Comparison of ENCODE assay signal across 21 mouse cellular contexts in the genomic region with DNA sequence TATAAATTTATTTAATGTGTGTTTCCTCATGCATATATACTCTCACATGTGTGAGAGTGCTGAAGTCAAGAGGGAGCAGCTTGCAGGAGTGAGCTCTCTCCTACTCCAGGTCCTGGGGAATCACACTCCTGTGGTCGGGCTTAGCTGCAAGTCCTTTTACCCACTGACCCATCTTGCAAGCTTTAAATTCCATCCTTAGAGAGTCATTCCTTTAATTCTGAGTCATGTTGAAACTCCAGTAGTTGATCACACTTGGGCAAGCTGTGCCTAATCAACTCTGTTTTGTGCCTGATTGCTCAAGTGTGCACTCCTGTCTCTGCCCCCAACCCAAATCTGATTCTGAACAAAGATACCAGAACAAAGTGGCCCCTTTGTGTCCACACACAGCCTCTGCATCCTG.
"Had no signal": no experiment of that assay in that cellular context is flagged by ENCODE, and none has a peak within 500 bp of the region (broad histone marks: within the 10 kb centered on the region; RNA-seq: fewer than 3 reads in every experiment).

No protein-coding gene starts in this region.

- ATAC-seq: midbrain, embryonic 15.5 days had no signal

- H3K9me3 ChIP-seq: limb, embryonic 10.5 days; limb, embryonic 13.5 days; liver, embryonic 12.5 days; liver, embryonic 15.5 days; lung, embryonic 15.5 days; midbrain, embryonic 12.5 days; midbrain, embryonic 15.5 days; neural tube, embryonic 13.5 days; stomach, embryonic 15.5 days had no signal

- DNase-seq: kidney, adult 9 months; kidney, postnatal 25 days; layer of hippocampus, adult 9-11 months; liver; lung, adult 18-20 months; lung, postnatal 14 days; spleen, adult 18-20 months; thymus, postnatal 36 days had no signal

- H3K4me1 ChIP-seq: liver, embryonic 12.5 days; liver, embryonic 15.5 days; lung, embryonic 15.5 days had no signal

- H3K9ac ChIP-seq: limb, embryonic 13.5 days; liver, embryonic 12.5 days; liver, embryonic 15.5 days; lung, embryonic 15.5 days; midbrain, embryonic 12.5 days; midbrain, embryonic 15.5 days; neural tube, embryonic 13.5 days; stomach, embryonic 15.5 days had no signal

- H3K27ac ChIP-seq: kidney, postnatal 0 days; layer of hippocampus, adult 2 months; limb, embryonic 10.5 days; limb, embryonic 13.5 days; liver, embryonic 12.5 days; liver, embryonic 15.5 days; lung, embryonic 15.5 days; macrophage; midbrain, embryonic 12.5 days; midbrain, embryonic 15.5 days; neural tube, embryonic 13.5 days; stomach, embryonic 15.5 days had no signal

- H3K36me3 ChIP-seq: limb, embryonic 10.5 days; limb, embryonic 13.5 days; liver, embryonic 12.5 days; liver, embryonic 15.5 days; lung, embryonic 15.5 days; midbrain, embryonic 12.5 days; midbrain, embryonic 15.5 days; neural tube, embryonic 13.5 days; stomach, embryonic 15.5 days had no signal

- H3K4me3 ChIP-seq: layer of hippocampus, adult 2 months; limb, embryonic 10.5 days; limb, embryonic 13.5 days; liver, embryonic 12.5 days; liver, embryonic 15.5 days; lung, embryonic 15.5 days; midbrain, embryonic 12.5 days; midbrain, embryonic 15.5 days; myocyte; neural tube, embryonic 13.5 days; stomach, embryonic 15.5 days had no signal

- H3K4me2 ChIP-seq: limb, embryonic 13.5 days; liver, embryonic 12.5 days; liver, embryonic 15.5 days; lung, embryonic 15.5 days; midbrain, embryonic 12.5 days; midbrain, embryonic 15.5 days; neural tube, embryonic 13.5 days; stomach, embryonic 15.5 days had no signal

- H3K27me3 ChIP-seq: limb, embryonic 13.5 days; liver, embryonic 12.5 days; liver, embryonic 15.5 days; lung, embryonic 15.5 days; midbrain, embryonic 15.5 days; neural tube, embryonic 13.5 days; stomach, embryonic 15.5 days had no signal
